Mouse (Mus musculus) heart, embryonic 15.5 days (tissue): ENCODE measurements around the gene Vps37d. TPM values are rescaled to one million over a fixed set of nuclear protein-coding genes. Genes with fewer than 3 reads are reported as not detected.
A peak's percentile ranks its signal among the peaks of the same experiment; 100 is the strongest.

Source experiments
- ATAC-seq: fragments of 200-750 bp; cut with Nextera tagmentation; replicated peaks from 2 replicates; pipeline ENCODE4 v1.8.0; 2017; ENCODE audit warnings: low read depth, moderate TSS enrichment; ENCODE audit not compliant: insufficient number of reproducible peaks, insufficient read depth, low FRiP score
- H3K27ac ChIP-seq: fragments of 300-500 bp; sonication (generic); 2 replicates; pipeline ENCODE4 v1.5.1; 2015; ENCODE audit warnings: mild to moderate bottlenecking, inconsistent platforms
- H3K27me3 ChIP-seq: fragments of 300-500 bp; sonication (generic); 2 replicates; pipeline ENCODE4 v1.6.1; 2015; ENCODE audit warnings: inconsistent platforms
- H3K36me3 ChIP-seq: fragments of 300-500 bp; sonication (generic); 2 replicates; pipeline ENCODE4 v1.6.1; 2015; ENCODE audit warnings: mild to moderate bottlenecking, inconsistent platforms
- H3K4me1 ChIP-seq: fragments of 300-500 bp; sonication (generic); replicated peaks from 2 replicates; pipeline ENCODE4 v1.6.1; 2015; ENCODE audit warnings: inconsistent platforms
- H3K4me2 ChIP-seq: fragments of 300-500 bp; sonication (generic); 2 replicates; pipeline ENCODE4 v1.6.1; 2015; ENCODE audit warnings: inconsistent platforms, mild to moderate bottlenecking, moderate library complexity
- H3K4me3 ChIP-seq: fragments of 300-500 bp; sonication (generic); 2 replicates; pipeline ENCODE4 v1.5.1; 2015; ENCODE audit warnings: mild to moderate bottlenecking, inconsistent platforms
- H3K9ac ChIP-seq: fragments of 300-500 bp; sonication (generic); 2 replicates; pipeline ENCODE4 v1.6.1; 2015; ENCODE audit warnings: mild to moderate bottlenecking, inconsistent platforms
- H3K9me3 ChIP-seq: fragments of 300-500 bp; sonication (generic); replicated peaks from 2 replicates; pipeline ENCODE4 v1.6.1; 2016; ENCODE audit warnings: inconsistent platforms
- WGBS: fragments of 180-500 bp; shearing (Covaris S2); methylation state at CpG from one replicate; pipeline ENCODE4 v1.1.7; 2015; ENCODE audit warnings: mixed read lengths; 5-methylcytosine and 5-hydroxymethylcytosine counted together
- polyA plus RNA-seq: library from polyadenylated mRNA; unstranded; fragments of >200 nt; fragmentation: Nextera tagmentation; extraction: Ambion mirVana; gene quantifications from 2 replicates; pipeline ENCODE4 v1.2.1, GENCODE M21; 2015

The Vps37d gene
- polyA plus RNA-seq, 1 experiment from 2014 or later: 2.5 TPM

- Histone ChIP-seq H3K4me2 (peak overlapping the region; percentile 88), H3K4me1 (peaks cover 65% of the 10 kb centered on the region), H3K4me3 (peak overlapping the region; percentile 76), H3K36me3 (no peaks in the 10 kb centered on the region), H3K27ac (peak overlapping the region; percentile 66; the same call in 1 of the 2 replicates), H3K9me3 (no peaks in the 10 kb centered on the region), H3K27me3 (no peaks in the 10 kb centered on the region), H3K9ac (peak overlapping the region; percentile 77)
- no peak for ATAC-seq
- 25% methylated on average over 11 of the region's 11 CpGs for WGBS
Measured at GRCm38 (mm10) chr5:135024665-135025224, 53.3 kb downstream of the Vps37d start.

- Histone ChIP-seq H3K36me3 (no peaks in the 10 kb centered on the region), H3K4me1 (peaks cover 54% of the 10 kb centered on the region), H3K4me3 (peak within 1 kb of the TSS; percentile 76), H3K27me3 (no peaks in the 10 kb centered on the region), H3K9me3 (no peaks in the 10 kb centered on the region), H3K4me2 (peak within 1 kb of the TSS; percentile 88), H3K9ac (peak within 1 kb of the TSS; percentile 77), H3K27ac (peak within 1 kb of the TSS; percentile 86)
- under 1% methylated on average over 60 of the region's 61 CpGs for WGBS
- ATAC-seq: peak; percentile 87
Measured at GRCm38 (mm10) chr5:135023344-135024173, 54.5 kb downstream of the Vps37d start, which contains the start of gene Stx1a. TSS of gene Stx1a (plus strand) at chr5:135023482.

Other genes with a start within 250 kb of the Vps37d start
- not detected in 2 replicates for gene Tmem270, start 171.5 kb downstream of the Vps37d start, polyA plus RNA-seq
- 0.43 and 1.9 TPM in 2 replicates for gene Cldn13, start 162.7 kb downstream of the Vps37d start, polyA plus RNA-seq
- gene Mettl27, start 145.9 kb downstream of the Vps37d start, polyA plus RNA-seq: 6.6 and 11.7 TPM in 2 replicates
- gene Cldn4, start 131.3 kb downstream of the Vps37d start, polyA plus RNA-seq: 1.1 and 4.2 TPM in 2 replicates
- gene Cldn3, start 92.1 kb downstream of the Vps37d start, polyA plus RNA-seq: 7.7 and 18.1 TPM in 2 replicates
- 70.0 and 74.5 TPM in 2 replicates for gene Abhd11, start 69.1 kb downstream of the Vps37d start, polyA plus RNA-seq
- gene Stx1a, start 54.8 kb downstream of the Vps37d start, polyA plus RNA-seq: 6.2 and 10.2 TPM in 2 replicates
- gene Dnajc30, start 14.1 kb downstream of the Vps37d start, polyA plus RNA-seq: 27.2 and 32.1 TPM in 2 replicates
- gene Bud23, start 13.3 kb downstream of the Vps37d start, polyA plus RNA-seq: 49.4 and 68.2 TPM in 2 replicates
- gene Mlxipl, start 11.6 kb upstream of the Vps37d start, polyA plus RNA-seq: 1.4 and 2.2 TPM in 2 replicates
- 17.2 and 20.2 TPM in 2 replicates for gene Tbl2, start 71.4 kb upstream of the Vps37d start, polyA plus RNA-seq
- 39.3 and 39.4 TPM in 2 replicates for gene Bcl7b, start 90.0 kb upstream of the Vps37d start, polyA plus RNA-seq
- gene Baz1b, start 109.0 kb upstream of the Vps37d start, polyA plus RNA-seq: 20.9 and 25.8 TPM in 2 replicates
- 5.0 and 7.4 TPM in 2 replicates for gene Fzd9, start 173.0 kb upstream of the Vps37d start, polyA plus RNA-seq